Mouse (Mus musculus): ENCODE measurements at regions not wholly inside any gene's neighbourhood (a gene's known extent, or its start where the extent isn't known, plus 50 kb on each side); places are given as distances from the start of the nearest gene placed in this dataset.

GRCm38 (mm10) chr13:107546181-107546900 lies 497.9 kb upstream of the Smim15 start:
- DNase-seq (ENCODE audit: low spot score in 2 of 2): peak in 1 of 2 experiments; percentile 6

- DNase-seq (ENCODE audit: low spot score in 2 of 2): no peak
Measured at GRCm38 (mm10) chr13:107541635-107541955, 502.7 kb upstream of the Smim15 start.

GRCm38 (mm10) chr13:107540784-107541634 lies 503.2 kb upstream of the Smim15 start:
- DNase-seq (ENCODE audit: low spot score in 2 of 2): peak in 1 of 2 experiments; percentile 30

- DNase-seq (ENCODE audit: low spot score in 2 of 2): no peak
Measured at GRCm38 (mm10) chr13:107540305-107540704, 503.9 kb upstream of the Smim15 start.

GRCm38 (mm10) chr13:107539867-107540266 lies 504.4 kb upstream of the Smim15 start:
- DNase-seq (ENCODE audit: low spot score in 2 of 2): no peak

- DNase-seq (ENCODE audit: low spot score in 2 of 2): no peak
Measured at GRCm38 (mm10) chr13:107539326-107539725, 504.9 kb upstream of the Smim15 start.

- DNase-seq (ENCODE audit: low spot score in 2 of 2): no peak
Measured at GRCm38 (mm10) chr13:107535213-107535612, 509.0 kb upstream of the Smim15 start.

GRCm38 (mm10) chr13:107533323-107533722 lies 510.9 kb upstream of the Smim15 start:
- no peak for DNase-seq (ENCODE audit: low spot score in 2 of 2)

GRCm38 (mm10) chr13:107531528-107531927 lies 509.6 kb upstream of the Kif2a start:
- DNase-seq (ENCODE audit: low spot score in 2 of 2): no peak

- DNase-seq (ENCODE audit: low spot score in 2 of 2): no peak
Measured at GRCm38 (mm10) chr13:107531026-107531425, 509.1 kb upstream of the Kif2a start.

GRCm38 (mm10) chr13:107530392-107530791 lies 508.5 kb upstream of the Kif2a start:
- DNase-seq (ENCODE audit: low spot score in 2 of 2): no peak

GRCm38 (mm10) chr13:107528724-107529456 lies 507.0 kb upstream of the Kif2a start:
- DNase-seq (ENCODE audit: low spot score in 2 of 2): no peak

GRCm38 (mm10) chr13:107522942-107523341 lies 501.0 kb upstream of the Kif2a start:
- DNase-seq (ENCODE audit: low spot score in 2 of 2): no peak

- DNase-seq (ENCODE audit: low spot score in 2 of 2): no peak
Measured at GRCm38 (mm10) chr13:107514236-107514635, 492.3 kb upstream of the Kif2a start.

- no peak for DNase-seq (ENCODE audit: low spot score in 2 of 2)
Measured at GRCm38 (mm10) chr13:107513274-107514146, 491.6 kb upstream of the Kif2a start.

GRCm38 (mm10) chr13:107507336-107507735 lies 485.4 kb upstream of the Kif2a start:
- DNase-seq (ENCODE audit: low spot score in 2 of 2): no peak

GRCm38 (mm10) chr13:107506832-107507231 lies 484.9 kb upstream of the Kif2a start:
- DNase-seq (ENCODE audit: low spot score in 2 of 2): no peak

- DNase-seq (ENCODE audit: low spot score in 2 of 2): no peak
Measured at GRCm38 (mm10) chr13:107505318-107505717, 483.4 kb upstream of the Kif2a start.

- DNase-seq (ENCODE audit: low spot score in 2 of 2): no peak
Measured at GRCm38 (mm10) chr13:107502261-107502660, 480.3 kb upstream of the Kif2a start.

GRCm38 (mm10) chr13:107500776-107501489 lies 479.0 kb upstream of the Kif2a start:
- no peak for DNase-seq (ENCODE audit: low spot score in 2 of 2)
